Mouse (Mus musculus) midbrain, postnatal 0 days (tissue): ENCODE measurements at regions not wholly inside any gene's neighbourhood (a gene's known extent, or its start where the extent isn't known, plus 50 kb on each side); places are given as distances from the start of the nearest gene placed in this dataset.

Experiments
- ATAC-seq: fragments of 200-750 bp; cut with Nextera tagmentation; 2 replicates; pipeline ENCODE4 v1.8.0; 2017; ENCODE audit warnings: moderate number of reproducible peaks, mild to moderate bottlenecking, moderate TSS enrichment, moderate library complexity; ENCODE audit not compliant: low FRiP score
- DNase-seq: peaks from one replicate; pipeline ENCODE4 v3.0.0-alpha.2; 2015; ENCODE audit warnings: low spot score
- H3K27ac ChIP-seq: fragments of 300-500 bp; sonication (generic); 2 replicates; pipeline ENCODE4 v1.5.1; 2014; ENCODE audit warnings: low read depth, mild to moderate bottlenecking, low read length, mixed read lengths
- H3K27me3 ChIP-seq: fragments of 300-500 bp; sonication (generic); 2 replicates; pipeline ENCODE4 v1.6.1; 2014; ENCODE audit warnings: low read length, control low read depth, mixed read lengths; ENCODE audit not compliant: insufficient read depth
- H3K36me3 ChIP-seq: fragments of 300-500 bp; sonication (generic); 2 replicates; pipeline ENCODE4 v1.6.1; 2014; ENCODE audit warnings: low read length, control low read depth, mixed read lengths; ENCODE audit not compliant: insufficient read depth
- H3K4me1 ChIP-seq: fragments of 300-500 bp; sonication (generic); 2 replicates; pipeline ENCODE4 v1.6.1; 2014; ENCODE audit warnings: mild to moderate bottlenecking, control low read depth, antibody characterized with exemption, low read length, mixed read lengths; ENCODE audit not compliant: insufficient read depth
- H3K4me2 ChIP-seq: fragments of 300-500 bp; sonication (generic); 2 replicates; pipeline ENCODE4 v1.6.1; 2014; ENCODE audit warnings: low read depth, mild to moderate bottlenecking, low read length, mixed read lengths; ENCODE audit not compliant: poor library complexity, severe bottlenecking
- H3K4me3 ChIP-seq: fragments of 300-500 bp; sonication (generic); 2 replicates; pipeline ENCODE4 v1.5.1; 2014; ENCODE audit warnings: low read depth, mild to moderate bottlenecking, low read length, moderate library complexity
- H3K9ac ChIP-seq: fragments of 300-500 bp; sonication (generic); replicated peaks from 2 replicates; pipeline ENCODE4 v1.6.1; 2014; ENCODE audit warnings: mild to moderate bottlenecking, low read length, moderate library complexity, mixed read lengths; ENCODE audit not compliant: poor library complexity, severe bottlenecking
- H3K9me3 ChIP-seq: fragments of 300-500 bp; sonication (generic); 2 replicates; pipeline ENCODE4 v1.6.1; 2016; ENCODE audit warnings: low read length, control low read depth
- CTCF ChIP-seq: IDR thresholded peaks from 2 replicates; pipeline ENCODE4 v1.5.1; 2016; ENCODE audit warnings: antibody characterized with exemption, mild to moderate bottlenecking
- WGBS: fragments of 180-500 bp; shearing (Covaris S2); extraction: QIAGEN DNeasy Blood & Tissue Kit; methylation state at CpG from one replicate; pipeline ENCODE4 v1.1.7; 2014; 5-methylcytosine and 5-hydroxymethylcytosine counted together

DNA sequence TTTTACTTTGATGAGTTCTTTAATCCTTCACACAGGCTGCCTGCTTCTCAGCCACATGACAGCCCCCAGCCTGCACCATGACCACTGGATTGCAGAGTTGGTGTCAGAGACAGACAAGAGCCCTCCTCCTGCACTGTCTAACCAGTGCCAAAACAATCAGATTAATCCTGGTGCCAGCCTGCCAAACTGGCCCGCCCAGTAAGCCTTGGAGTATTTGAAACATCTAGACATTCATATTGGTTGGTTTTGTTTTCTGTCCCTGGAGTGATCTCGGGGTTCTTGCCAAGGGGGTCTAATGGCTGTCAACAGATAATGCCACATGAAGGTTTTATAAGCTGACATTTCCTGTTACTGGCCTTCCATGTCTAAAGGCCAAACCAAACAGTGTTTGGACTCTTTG lies 339.2 kb downstream of the Ankrd50 start:
- no peaks in the 10 kb centered on the region for H3K4me1 ChIP-seq
- no peak overlapping the region for H3K27ac ChIP-seq
- H3K9ac ChIP-seq: no peak overlapping the region
- DNase-seq (peak; percentile 45), ATAC-seq (0 out of 2 replicates have a peak, but pooled peaks have one; percentile 39)
- no peak overlapping the region for H3K4me2 ChIP-seq
- no peaks in the 10 kb centered on the region for H3K27me3 ChIP-seq
- H3K9me3 ChIP-seq: no peaks in the 10 kb centered on the region
- no peaks in the 10 kb centered on the region for H3K36me3 ChIP-seq
- no peak overlapping the region for H3K4me3 ChIP-seq
- WGBS: 62% methylated on average over 2 of the region's 2 CpGs
- TF ChIP-seq CTCF: no peak

DNA sequence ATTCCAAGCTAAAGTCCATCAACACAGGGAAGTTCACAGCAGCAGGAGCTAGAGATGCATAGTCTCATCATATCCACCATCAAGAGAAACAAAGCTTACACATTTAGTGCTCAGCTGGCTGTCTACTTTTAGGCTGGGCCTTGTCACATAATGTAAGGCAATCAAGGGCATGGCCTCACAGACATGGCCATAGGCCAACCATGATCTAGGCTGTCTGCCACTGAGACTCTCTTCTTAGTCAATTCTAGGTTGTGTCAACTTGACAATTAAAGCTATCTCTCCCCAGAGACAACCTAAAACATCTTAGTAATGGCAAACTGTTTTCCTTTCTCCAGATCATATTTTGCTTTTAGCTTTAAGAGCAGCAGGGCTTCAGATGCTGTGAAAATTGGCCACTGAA lies 340.0 kb downstream of the Ankrd50 start:
- TF ChIP-seq CTCF: no peak
- Histone ChIP-seq H3K4me2 (no peak overlapping the region), H3K36me3 (no peaks in the 10 kb centered on the region), H3K9ac (no peak overlapping the region), H3K4me3 (no peak overlapping the region), H3K4me1 (no peaks in the 10 kb centered on the region), H3K9me3 (no peaks in the 10 kb centered on the region), H3K27ac (no peak overlapping the region), H3K27me3 (no peaks in the 10 kb centered on the region)
- DNase-seq: no peak
- no peak for ATAC-seq

DNA sequence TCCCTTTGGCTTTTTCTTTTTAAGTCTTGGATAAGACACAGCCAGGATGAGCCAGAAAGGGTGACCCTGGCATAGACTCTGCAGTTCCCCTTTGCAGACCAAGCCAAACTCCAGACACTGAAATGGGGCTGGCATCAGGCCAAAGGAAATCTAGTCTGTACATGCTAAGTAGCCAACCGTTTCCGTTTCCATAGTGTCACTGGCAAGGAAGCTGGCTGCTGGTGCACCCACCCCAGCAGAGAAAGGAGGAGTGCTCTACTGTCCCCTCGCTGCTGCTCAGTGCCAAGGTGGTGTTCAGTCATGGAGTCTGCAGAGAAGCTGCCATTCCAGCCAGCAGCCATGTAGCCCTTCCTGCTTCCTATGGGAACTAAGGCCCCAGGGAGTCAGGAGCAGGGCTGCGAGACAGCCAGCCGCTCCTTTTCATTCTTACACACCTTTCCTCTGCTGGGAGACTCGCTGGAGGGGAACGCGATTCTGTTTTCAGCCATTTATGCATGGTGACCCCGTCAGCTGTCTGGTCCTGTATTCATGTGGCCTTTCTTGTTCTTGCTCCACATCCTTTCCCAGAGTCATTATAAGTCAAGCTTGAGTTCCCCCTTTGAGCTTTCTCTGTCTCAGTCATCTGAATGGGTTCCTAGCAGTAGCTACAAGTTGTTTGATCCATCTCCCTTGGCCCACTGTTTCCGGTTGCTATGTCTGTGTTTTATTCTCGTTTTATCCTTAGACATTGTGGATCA lies 341.3 kb downstream of the Ankrd50 start:
- H3K4me2 ChIP-seq: no peak overlapping the region
- peak; percentile 59 for TF ChIP-seq CTCF

DNA sequence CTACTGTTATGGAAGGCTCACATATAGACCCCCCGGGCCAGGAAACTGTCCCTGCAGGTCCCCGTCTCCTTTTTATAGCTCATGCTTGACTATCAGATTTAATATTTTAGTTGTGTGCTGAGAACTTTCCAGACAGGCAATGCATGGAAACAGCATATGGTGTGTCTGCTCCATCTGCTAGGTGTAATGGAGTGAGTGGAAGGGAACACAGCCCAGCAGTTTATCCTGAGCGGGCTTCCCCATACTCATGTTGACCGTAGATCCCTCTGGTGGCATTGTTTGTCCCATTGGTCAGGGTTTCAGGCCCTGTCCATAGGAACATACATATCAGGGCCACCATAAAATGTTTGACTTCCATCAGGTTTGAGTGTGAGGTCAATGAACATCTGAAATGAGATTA lies 345.3 kb downstream of the Ankrd50 start:
- Histone ChIP-seq H3K4me1 (no peaks in the 10 kb centered on the region), H3K27ac (no peak overlapping the region), H3K4me3 (no peak overlapping the region), H3K9me3 (no peaks in the 10 kb centered on the region), H3K27me3 (no peaks in the 10 kb centered on the region), H3K4me2 (no peak overlapping the region), H3K36me3 (no peaks in the 10 kb centered on the region), H3K9ac (no peak overlapping the region)
- ATAC-seq (no peak), DNase-seq (no peak)
- WGBS: 95% methylated on average over 4 of the region's 4 CpGs
- TF ChIP-seq CTCF: no peak

More for the DNA sequence above, 341.3 kb downstream of the Ankrd50 start:
- peak; percentile 97 for DNase-seq
- Histone ChIP-seq H3K27me3 (no peaks in the 10 kb centered on the region), H3K9me3 (no peaks in the 10 kb centered on the region), H3K4me1 (no peaks in the 10 kb centered on the region), H3K27ac (no peak overlapping the region), H3K9ac (no peak overlapping the region), H3K36me3 (no peaks in the 10 kb centered on the region), H3K4me3 (no peak overlapping the region)
- WGBS: 31% methylated on average over 11 of the region's 11 CpGs
- ATAC-seq: peak; percentile 94

DNA sequence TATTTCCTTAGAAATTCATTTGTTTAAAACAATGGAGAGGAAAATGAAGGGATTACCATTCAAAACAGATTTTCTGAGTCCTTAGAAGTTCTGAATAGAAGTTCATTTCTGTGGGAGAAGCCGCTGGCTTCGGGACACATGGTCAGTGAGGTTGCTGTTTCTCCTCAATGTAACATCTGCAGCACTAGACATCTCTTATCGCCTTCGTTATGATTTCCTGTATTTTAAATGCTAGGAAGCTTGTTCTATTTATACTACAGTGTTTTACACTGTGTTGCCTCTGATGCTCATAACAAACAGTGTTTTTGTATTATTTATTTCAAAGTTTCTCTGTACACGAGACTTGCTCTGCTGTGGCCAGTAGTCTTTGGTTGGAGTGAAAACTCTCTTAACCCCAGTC lies 346.6 kb downstream of the Ankrd50 start:
- 65% methylated on average over 5 of the region's 5 CpGs for WGBS
- no peak for ATAC-seq

DNA sequence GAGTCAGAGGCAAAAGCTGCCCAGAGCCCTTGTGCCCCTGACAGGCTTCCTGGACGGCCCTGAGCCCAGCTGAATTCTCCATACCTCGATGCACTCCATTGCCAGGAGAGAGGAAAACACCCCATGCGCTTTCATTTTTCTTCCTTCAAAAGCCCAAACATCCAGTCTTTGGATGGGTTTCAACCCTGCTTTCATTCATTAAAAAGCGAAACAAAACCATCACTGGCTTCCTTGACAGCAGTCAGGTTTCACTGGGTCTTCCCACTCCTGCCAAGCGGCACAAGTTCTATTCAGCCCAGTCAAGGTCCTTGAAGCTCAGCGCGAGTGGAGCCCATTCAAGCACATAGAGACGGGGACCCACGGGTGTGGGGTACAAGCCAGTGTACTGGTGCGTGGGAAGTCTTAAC lies 348.8 kb downstream of the Ankrd50 start:
- no peak for TF ChIP-seq CTCF
- 43% methylated on average over 10 of the region's 10 CpGs for WGBS
- H3K27me3 ChIP-seq: no peaks in the 10 kb centered on the region
- DNase-seq: peak; percentile 70
- no peaks in the 10 kb centered on the region for H3K4me1 ChIP-seq
- no peak overlapping the region for H3K4me3 ChIP-seq
- no peak overlapping the region for H3K27ac ChIP-seq
- ATAC-seq: peak; percentile 62; the same call in 1 of the 2 replicates
- H3K9me3 ChIP-seq: no peaks in the 10 kb centered on the region
- no peak overlapping the region for H3K9ac ChIP-seq
- H3K4me2 ChIP-seq: no peak overlapping the region
- no peaks in the 10 kb centered on the region for H3K36me3 ChIP-seq

More for the DNA sequence above, 346.6 kb downstream of the Ankrd50 start:
- no peaks in the 10 kb centered on the region for H3K36me3 ChIP-seq
- no peaks in the 10 kb centered on the region for H3K27me3 ChIP-seq
- H3K9me3 ChIP-seq: no peaks in the 10 kb centered on the region
- no peak for TF ChIP-seq CTCF
- no peaks in the 10 kb centered on the region for H3K4me1 ChIP-seq
- no peak for DNase-seq
- H3K9ac ChIP-seq: no peak overlapping the region
- H3K4me3 ChIP-seq: no peak overlapping the region
- no peak overlapping the region for H3K4me2 ChIP-seq
- H3K27ac ChIP-seq: no peak overlapping the region
